Mouse (Mus musculus): ENCODE measurements around the gene Kcnh1.

The Kcnh1 gene

DNA sequence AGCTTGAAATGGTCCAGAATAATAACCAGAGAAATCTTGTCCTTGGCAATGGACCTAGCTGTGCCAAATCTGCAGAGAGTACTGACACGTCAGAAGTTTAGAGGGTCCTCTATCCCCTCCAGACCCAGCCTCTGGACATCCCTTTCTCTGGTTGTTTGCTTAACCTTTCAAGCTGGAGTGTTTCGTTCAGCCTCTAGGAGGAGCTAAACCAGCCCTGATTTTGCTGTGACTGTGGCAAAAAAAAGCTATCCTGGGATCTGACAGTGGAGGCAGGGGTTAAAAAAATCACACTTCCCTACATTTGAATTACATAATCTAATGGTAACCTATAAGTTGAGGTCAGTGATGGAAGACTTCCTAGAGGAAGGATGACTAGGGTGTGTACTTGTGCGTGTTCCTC is 133.6 kb downstream of the Kcnh1 start:
- DNase-seq (ENCODE audit: low spot score in 2 of 2), result no peak

DNA sequence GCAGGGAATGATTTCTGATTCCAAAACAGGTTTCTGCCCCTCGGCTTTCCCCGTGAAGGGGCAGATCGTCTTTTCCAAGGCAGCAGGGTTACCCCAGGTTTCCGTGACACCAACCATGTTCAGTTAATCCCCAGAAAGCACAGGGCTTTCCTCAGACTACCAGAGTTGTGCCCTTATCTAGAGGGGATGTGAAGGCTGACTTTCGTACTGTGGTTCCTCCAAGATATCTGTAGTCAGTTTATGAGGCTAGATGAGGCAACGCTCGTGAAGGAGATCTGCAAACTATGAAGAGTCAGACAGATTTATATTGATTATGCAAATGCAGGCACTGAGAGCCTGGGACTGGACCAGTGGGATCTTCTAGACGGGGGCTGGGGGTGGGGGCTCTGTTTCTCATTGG is 136.5 kb downstream of the Kcnh1 start:
- DNase-seq (ENCODE audit: low spot score in 2 of 2), result no peak

DNA sequence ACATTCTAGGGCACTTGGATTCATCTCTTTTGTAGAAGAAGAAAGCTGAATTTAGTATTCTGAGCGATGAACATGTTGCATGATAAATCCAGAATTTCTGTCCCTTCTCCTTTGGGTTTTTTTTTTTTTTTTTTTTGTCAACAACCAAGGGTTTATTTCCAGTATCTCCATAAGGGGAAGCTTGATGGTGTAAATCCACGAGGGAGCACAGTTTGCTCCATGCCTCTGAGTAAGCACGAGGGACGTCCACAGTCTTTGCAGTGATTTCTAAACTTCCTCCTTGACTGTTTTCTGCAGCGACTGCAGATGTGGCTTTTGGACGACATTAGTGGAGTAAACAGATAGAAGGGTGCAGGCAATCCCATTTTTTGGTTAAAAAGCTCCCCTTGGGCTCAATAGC is 140.6 kb downstream of the Kcnh1 start:
- DNase-seq (ENCODE audit: low spot score in 2 of 2), result no peak

DNA sequence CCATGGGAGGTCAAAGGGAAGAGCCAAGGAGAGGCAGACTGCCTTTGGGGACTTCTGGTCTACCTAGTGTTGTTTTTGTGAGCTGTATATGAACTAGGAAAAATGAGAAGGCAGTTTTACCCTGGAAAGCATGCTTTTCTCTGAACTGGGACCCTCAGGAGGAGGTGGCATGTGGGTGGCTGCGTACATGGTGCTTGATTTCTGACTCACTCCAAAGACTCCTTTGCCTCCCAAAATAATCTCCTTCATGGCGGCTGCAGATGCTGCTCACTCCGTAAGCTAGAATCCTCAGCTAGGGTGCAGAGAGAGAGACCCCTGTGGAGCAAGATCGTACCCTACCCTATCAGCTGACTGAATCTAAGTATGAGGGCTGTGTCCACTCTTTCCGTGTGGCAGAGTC is 145.5 kb downstream of the Kcnh1 start:
- no peak for DNase-seq (ENCODE audit: low spot score in 2 of 2)

DNA sequence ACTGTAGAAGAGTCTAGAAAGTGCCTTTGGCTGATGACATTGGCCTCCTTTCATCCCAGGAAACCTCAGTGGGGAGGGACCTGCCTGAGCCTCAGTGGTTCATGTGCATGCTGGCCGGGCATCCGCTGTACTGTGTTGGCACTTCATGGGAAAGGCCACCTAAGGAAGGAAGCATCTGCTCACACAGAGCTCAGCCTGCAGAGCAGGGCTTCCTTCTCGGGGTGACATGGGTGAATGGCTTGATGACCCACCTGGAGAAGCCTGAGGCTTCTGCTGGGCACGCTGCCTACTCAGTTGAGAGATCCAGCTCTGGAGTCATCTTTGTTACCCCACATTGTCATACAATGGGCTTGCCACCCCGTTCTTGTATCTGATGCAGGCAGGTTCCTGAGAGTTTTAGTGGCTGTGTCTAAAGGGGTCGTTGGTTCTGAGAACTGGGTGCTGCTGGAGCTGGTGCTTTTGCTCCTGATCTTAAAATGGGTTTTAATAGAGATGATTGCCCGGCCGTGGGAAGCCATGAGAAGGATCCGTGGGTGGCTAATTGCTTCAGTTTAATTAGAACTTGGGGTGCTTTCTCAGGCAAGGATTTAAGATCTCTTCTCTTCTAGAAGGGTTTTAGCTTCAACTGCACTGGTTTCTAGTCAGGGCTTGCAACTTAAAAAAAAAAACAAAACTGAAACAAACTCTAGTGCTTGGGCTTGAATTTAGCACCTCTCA is 148.9 kb downstream of the Kcnh1 start:
- DNase-seq (ENCODE audit: low spot score in 2 of 2), result no peak

DNA sequence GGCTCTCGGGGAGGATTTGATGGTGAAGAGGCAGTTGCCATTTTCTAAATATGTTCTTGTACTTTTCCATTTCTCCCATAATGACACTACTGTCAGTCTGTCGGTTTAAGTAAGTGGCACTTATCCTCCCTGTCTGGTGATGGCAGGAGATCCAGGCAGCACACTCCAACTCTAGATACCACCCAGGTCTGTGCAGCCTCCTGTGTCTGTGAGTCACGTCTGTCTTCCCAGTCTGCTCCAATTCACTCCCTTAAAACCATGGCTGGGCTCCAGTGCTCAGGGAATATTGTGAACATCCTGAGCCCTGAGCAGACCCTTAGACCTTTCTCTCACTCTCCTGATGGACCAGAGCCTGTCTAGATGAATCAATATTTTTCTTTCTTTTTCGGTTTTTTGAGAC is 151.2 kb downstream of the Kcnh1 start:
- no peak for DNase-seq (ENCODE audit: low spot score in 2 of 2)

DNA sequence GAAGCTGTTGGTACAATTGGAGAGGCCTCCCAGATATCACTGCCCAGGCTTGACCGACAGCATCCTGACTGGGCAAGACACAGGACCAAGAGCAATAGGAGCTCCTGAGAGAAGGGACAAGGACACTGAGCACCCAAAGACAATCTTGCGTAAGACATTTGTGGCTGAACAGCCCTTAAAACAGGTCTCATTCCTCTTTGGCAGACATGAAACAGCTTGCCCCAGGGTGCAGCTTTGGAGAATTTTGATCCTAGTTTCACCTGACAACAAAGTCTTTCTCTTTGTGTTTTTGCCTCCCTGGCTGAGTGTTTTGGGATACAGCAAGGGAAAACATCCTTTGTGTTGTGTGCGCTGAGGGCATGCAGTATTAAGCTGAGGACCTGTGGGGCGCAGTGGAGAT is 153.4 kb downstream of the Kcnh1 start:
- no peak for DNase-seq (ENCODE audit: low spot score in 2 of 2)

DNA sequence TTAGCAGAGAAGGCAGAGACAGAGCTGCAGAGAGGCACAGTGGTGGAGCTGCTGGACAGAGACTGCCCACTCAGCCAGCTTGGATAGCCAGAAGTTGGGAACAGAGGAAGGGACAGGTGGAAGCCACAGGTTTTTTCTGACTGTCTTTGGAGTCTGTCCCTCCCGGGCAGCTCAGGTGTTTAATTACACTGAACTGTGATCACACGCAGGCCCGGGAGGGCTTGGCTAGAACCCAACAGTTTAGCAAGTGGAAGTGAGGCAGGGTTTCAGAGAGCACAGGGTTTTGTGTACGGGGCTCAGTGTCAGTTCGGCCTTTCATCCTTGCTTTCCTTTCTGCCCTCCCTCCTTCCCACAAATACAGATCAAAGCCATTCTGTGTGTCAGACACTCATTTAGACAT is 156.8 kb downstream of the Kcnh1 start:
- DNase-seq (ENCODE audit: low spot score in 2 of 2), result no peak

DNA sequence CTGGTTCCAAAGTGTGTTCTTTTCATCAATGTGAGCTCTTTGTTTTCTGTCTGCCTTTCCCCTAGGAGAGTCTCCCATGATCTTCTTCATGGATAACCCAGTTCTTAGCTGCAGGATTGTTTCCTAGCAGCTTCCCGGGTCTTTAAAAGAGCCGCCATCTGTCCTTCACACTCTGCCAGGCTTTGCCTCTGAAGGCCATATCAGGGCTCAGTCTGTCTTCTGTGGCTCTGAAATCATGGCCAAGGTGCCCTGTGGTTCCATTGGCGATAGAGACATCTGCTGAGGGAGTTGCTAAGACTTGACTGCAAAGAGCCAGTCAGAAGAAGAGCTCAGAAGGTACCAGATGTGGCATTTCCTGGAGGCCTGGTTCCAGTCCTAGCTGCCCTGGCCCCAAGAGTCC is 165.7 kb downstream of the Kcnh1 start:
- DNase-seq (ENCODE audit: low spot score in 2 of 2), result no peak

DNA sequence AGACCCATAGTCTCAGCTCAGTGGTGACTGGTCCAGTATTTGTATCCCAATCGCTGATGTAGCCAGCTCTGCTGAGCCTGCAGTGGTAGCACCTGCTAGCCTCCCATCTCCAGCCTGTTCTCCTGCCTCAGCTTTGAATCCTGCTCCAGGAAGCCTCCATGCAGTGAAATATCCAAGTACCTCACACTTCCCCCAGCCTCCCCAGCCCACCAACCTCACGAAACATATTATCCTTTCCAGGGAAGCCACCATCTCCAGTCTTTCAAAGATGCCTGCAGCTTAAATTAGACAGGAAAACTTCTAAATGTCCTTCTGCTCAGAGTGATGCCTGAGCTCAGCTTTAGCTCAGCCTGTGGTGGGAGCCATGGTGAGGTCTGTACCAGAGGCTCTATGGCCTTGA is 168.6 kb downstream of the Kcnh1 start:
- no peak for DNase-seq (ENCODE audit: low spot score in 2 of 2)

DNA sequence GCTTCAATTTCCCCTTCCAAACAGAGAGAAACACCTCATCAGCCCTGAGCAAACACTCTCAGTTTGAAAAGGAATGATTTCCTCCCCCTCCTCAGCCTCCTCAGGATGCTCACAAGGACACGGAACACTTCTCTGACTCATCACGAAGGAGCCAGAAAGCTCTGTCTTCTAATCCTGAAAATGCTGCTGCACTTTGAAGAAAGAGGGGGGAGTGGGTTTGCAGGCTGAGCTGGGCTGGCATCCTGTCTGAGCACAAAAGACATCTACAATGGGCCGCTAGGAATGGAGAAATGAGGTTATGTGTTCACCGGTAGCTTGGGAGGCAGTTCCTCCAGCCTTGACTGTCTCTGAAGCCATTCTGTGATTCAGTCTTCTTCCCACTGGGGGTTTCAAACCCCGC is 177.8 kb downstream of the Kcnh1 start:
- DNase-seq (ENCODE audit: low spot score in 2 of 2), result no peak

DNA sequence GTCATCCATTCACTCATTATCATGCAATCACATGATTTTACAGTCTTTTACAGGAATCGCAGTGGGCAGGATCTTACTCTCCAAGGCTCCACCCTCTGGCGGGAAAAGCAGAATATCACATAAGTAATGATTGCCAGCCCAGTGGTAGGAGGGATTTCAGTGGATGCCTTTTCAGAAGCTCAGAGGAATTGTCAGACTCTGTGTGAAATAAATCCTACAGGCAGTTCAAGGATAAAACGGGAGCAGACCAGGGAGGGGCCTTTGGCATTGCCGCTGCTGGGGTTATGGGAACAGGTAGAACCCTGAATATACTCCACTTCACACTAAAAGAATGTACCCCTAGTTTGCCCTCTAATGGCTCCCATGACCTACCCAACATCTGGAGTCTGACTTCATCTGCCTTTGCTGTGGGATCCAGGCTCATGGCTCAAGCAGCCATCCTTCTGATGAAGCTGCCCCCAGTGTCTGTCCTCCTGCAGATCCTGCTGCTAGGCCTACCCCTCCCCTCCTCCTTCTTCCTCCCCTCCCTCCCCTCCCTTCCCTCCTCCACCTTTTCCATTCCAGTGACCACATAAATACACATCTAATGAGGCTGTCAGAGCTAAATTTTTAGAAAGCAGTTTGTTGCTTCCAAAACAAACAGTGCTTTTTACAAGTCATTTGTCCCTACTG is 181.5 kb downstream of the Kcnh1 start:
- no peak for DNase-seq (ENCODE audit: low spot score in 2 of 2)

DNA sequence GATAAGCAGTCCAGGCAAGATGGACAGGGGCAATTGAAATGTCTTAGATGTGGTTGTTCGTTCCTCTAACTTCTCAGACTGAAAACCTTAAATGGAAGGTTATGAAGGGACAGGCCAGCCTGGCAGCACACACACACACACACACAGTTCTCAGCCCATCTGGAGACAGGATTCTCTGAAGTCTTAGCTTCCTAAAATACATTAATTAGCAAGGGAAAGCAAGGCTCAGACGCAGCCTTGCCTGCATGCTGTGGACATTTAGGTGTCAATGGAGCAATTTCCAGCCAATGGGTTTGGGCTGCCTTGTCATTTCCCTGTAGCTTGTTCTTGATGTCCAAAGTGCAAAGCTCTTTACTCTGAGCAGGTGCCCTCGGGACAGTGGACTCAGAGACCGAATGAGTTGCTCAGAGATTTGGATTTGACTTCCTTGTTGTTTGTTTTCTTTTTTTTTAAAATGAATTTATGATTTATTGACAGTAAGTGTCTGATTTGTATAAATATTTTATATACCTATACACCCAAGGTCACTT is 188.0 kb downstream of the Kcnh1 start:
- DNase-seq (ENCODE audit: low spot score in 2 of 2), result no peak

DNA sequence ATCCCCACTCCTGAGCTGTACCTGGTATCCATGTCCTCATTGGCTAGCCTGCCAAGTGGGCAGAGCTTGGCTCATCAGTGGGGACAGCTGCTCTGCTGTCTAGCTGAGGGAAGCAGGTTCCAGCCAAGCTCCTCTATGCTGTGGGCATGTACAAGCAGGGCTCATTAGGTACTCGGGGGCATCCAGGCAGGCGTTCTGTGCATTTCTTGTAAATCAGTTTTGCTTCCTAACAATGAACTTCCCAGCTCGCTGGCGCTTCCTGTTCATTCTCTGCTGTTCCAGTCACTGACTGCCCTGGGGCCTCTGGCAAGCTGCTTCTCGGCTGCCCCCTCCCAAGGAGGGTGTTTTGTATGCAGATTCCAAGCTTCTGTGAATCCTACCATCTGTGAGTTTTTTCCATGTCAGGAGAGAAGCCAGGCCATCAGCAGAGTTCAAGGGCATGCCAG is 190.0 kb downstream of the Kcnh1 start:
- DNase-seq (ENCODE audit: low spot score in 2 of 2), result no peak

DNA sequence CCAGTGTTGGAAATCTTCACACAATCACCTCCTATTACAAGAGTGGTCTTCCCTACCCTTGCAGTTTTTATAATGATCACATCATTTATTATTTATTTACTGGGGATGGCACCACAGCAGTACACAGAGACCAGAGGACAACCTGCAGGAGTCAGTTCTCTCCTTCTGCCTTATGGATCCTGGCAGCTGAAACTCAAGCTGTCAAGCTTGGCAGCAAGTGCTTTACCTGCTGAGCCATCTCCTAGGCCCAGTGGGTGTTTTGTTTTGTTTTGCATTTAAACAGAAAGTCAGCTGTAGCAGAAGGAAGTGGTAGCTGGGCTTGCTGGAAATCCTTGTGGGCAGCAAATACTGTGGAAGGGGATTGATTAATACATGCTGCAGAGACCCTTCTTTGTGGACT is 197.1 kb downstream of the Kcnh1 start:
- no peak for DNase-seq (ENCODE audit: low spot score in 2 of 2)

DNA sequence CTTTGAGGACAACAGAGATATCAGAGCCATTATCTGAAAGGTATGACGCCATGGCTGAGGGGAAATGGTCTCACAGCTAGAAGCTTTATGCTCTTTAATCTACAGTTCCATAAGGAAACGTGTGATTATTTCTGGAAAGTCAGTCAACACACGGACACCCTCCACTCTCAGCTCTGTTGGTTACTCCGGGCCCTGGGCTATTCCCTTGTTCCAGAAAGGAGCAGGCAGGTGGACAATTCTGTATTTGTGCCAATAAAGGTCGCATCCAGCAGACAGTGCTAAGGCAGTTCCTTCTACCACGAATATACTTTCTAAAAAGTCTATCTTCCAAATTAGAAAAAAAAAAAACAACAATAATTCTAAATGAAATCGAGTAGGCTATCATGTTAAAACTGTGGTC is 200.5 kb downstream of the Kcnh1 start:
- DNase-seq (ENCODE audit: low spot score in 2 of 2), result no peak

DNA sequence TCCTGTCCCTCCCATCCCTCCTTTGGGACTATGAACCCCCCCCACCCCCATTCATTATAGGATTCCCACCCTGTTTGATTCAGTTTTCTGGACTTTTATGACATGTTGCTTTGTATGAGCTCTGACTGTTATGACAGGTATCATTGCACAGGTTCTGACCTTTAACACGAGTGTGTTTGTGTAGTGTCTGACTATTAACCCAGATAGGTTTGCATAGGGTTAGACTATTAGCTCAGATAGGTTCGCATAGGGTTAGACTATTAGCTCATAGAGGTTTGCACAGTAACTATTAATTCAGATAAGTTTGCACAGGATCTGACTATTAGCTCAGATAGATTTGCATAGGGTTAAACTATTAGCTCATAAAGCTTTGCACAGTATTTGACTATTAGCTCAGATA is 201.7 kb downstream of the Kcnh1 start:
- DNase-seq (ENCODE audit: low spot score in 2 of 2), result no peak

DNA sequence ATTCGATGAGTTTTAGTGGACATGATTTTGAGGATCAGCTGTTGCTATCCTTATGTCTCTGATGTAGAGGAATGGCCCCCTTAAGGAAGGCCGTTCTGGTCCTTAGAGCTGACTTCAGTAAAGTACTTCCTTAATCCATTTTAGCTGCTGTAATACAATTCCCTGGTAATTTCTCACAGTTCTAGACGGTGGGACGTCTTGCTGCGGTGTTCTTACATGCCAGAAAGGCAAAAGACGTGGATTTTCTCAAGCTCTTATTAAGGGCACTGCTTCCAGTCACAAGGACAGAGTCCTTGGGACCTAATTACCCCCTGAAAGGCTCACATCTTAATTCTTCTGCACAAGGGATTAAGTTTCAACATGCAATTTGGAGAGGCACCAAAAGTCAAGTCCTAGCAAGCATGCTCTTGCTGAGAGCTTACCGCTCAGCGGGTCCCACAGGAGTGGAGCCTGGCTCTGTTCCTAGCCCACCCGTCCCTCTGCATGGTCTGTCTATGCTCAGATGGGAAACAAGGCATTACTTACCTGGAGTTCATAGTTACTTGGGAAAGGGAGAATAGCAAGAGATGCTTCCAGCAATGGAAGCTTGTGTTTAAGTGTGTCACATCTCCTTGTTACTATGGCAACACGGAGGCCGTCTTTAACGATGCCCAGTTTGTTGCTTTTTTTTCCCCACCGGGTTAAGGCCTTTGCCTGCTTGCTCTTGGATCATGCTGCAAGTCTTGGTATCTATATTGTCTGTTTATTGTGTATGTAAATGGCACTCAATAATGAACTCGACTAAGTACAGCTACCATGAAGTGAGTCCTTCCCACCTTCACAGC is 209.3 kb downstream of the Kcnh1 start:
- DNase-seq (ENCODE audit: low spot score in 2 of 2), result no peak

DNA sequence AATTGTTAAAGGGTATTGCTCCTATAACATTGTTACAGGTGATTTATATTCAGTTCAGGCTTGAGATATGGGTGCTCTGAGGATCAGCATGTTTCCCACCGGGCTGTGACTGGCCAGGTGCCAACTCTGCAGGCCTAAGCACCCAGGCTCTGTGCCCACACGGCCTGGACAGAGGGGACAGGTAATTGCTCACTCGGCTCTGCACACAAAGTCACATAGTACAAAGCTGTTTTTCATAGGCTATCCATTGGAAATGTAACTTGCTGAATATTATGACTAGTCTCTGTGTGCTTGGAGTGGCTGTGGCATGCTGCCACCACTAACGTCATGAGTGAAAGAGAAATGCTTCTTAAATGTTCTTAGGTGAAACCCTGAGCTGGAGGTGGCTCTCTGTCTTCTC is 210.4 kb downstream of the Kcnh1 start:
- DNase-seq (ENCODE audit: low spot score in 2 of 2), result no peak

DNA sequence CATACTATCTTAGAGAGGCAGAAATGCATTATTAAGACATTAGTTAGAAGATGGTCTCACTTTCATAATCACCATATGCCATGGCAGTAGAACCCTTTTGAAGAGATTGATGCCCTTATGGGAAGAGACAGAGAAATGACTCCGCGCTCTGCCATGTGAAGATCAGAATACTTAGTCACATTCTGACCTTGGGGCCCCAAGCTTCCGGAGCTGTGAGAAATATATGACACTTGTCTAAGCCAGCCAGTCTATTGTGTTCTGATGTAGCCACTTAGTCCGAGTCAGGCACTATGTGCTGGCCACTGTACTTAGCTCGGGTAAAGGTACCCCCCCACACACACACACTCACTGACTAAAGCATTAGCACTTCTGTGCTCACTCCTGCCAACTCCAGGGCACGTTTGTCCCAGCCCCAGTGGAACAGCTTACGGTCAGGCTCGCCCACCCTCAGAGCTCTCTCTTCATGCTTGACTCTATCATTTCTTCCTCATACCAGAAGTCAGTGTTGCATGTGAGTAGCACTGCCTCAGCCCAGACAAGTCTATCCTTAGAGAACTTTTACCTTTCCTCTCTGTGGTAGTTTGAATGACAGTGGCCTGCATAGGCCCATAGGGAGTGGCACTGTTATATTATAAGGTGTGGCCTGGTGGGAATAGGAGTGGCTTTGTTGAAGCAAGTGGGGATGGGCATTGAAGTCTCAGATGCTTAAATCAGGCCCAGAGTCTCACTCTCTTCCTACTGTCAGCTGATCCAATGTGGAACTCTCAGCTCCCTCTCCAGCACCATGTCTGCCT is 212.5 kb downstream of the Kcnh1 start:
- no peak for DNase-seq (ENCODE audit: low spot score in 2 of 2)

DNA sequence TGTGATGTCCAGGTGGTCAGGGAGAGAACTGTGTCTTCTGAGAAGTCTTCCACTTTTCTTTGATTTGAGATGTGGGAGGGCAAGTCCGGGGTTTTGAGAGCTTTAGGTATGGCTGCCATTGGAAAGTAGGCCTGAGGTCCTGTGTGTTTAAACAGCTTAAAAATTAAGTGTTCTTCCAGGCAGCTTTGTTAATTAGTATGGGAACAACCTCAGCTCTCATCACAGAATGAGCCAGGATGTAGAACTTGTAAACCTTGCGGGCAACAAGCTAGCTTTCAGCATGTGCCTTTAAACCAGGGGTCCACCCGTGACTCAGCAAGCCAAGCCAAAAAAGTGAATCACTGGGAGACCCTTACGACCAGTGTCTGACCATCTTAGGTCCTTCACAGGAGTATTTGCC is 214.6 kb downstream of the Kcnh1 start:
- no peak for DNase-seq (ENCODE audit: low spot score in 2 of 2)

DNA sequence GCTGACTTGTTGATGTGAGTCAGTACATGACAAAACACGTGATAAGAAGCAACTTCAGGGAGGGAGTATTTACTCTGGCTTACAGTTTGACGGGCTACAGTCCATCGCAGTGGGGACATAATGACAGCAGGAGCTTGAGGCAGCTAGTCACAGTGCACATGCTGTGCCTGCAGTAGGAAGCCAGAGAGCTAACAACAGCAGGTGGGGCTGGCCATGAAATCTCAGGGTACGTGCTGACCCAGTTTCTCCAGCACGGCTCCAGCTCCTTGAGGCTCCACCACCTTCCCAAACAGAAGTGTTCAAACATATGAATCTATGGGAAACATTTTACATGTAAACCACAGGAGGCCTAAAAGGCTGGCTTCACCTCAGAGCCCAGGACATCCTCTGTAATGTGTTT is 216.0 kb downstream of the Kcnh1 start:
- DNase-seq (ENCODE audit: low spot score in 2 of 2), result no peak

Measured in urinary bladder, postnatal 4 days (tissue).